Mouse (Mus musculus) embryonic facial prominence, embryonic 10.5 days (tissue): ENCODE data around the gene Cog4. TPM values are rescaled to one million over a fixed set of nuclear protein-coding genes. Genes with fewer than 3 reads are reported as not detected.
"Not testable (repeated sequence)": the region's sequence is repeated elsewhere in the genome, so short reads cannot be mapped to it uniquely, and the experiment has no call there.

Experiments
- DNase-seq: peaks from one replicate; pipeline ENCODE4 v3.0.0-alpha.2; 2017; ENCODE audit warnings: low spot score
- H3K27ac ChIP-seq: fragments of 300-500 bp; sonication (generic); replicated peaks from 2 replicates; pipeline ENCODE4 v1.5.1; 2016; ENCODE audit warnings: mild to moderate bottlenecking
- H3K27me3 ChIP-seq: fragments of 300-500 bp; sonication (generic); replicated peaks from 2 replicates; pipeline ENCODE4 v1.6.1; 2016; ENCODE audit warnings: low read depth, mild to moderate bottlenecking; ENCODE audit not compliant: poor library complexity, severe bottlenecking
- H3K36me3 ChIP-seq: fragments of 300-500 bp; sonication (generic); replicated peaks from 2 replicates; pipeline ENCODE4 v1.6.1; 2016; ENCODE audit warnings: mild to moderate bottlenecking, moderate library complexity
- H3K4me1 ChIP-seq: fragments of 300-500 bp; sonication (generic); 2 replicates; pipeline ENCODE4 v1.6.1; 2016
- H3K4me3 ChIP-seq: fragments of 300-500 bp; sonication (generic); 2 replicates; pipeline ENCODE4 v1.5.1; 2016; ENCODE audit warnings: mild to moderate bottlenecking, moderate library complexity
- H3K9me3 ChIP-seq: fragments of 300-500 bp; sonication (generic); 2 replicates; pipeline ENCODE4 v1.6.1; 2016; ENCODE audit warnings: mild to moderate bottlenecking
- WGBS: fragments of 180-500 bp; shearing (Covaris S2); methylation state at CpG from one replicate; pipeline ENCODE4 v1.1.7; 2016; 5-methylcytosine and 5-hydroxymethylcytosine counted together
- polyA plus RNA-seq: library from polyadenylated mRNA; unstranded; fragments of >200 nt; fragmentation: Nextera tagmentation; extraction: Ambion mirVana; gene quantifications from 2 replicates; pipeline ENCODE4 v1.2.1, GENCODE M21; 2016

The Cog4 gene
- polyA plus RNA-seq, 1 experiment from 2014 or later: 83.5 TPM

DNA sequence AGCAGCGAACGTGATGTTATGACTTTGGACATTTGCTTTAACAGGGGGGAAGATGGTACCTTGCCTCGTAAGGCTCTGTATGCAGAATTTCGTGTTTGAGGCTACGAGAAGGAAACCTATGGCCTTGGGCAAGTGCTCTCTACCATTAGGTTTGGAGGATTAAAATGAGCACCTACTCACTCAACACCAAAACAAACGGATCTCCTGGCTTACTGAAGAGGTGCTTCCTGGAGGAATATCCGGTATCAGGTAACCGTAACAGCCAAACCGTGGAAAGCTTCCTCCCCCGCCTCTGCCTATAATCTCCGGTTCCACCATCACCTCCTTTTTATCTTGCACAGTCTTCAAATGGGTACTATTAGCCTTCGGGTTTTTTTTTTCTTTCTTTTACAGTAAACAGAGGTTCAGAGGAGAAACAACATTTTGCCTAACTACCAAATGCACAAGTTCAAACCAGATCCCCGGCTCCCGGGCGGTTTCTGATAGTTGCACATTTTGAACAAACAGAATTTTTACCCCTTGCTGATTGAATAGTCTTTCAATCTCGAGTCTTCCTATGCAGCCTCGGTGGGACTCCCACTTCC, 487 bp upstream of the Cog4 start:
- Histone ChIP-seq H3K27me3 (no peaks in the 10 kb centered on the region), H3K9me3 (no peaks in the 10 kb centered on the region), H3K4me3 (peak overlapping the region; percentile 96), H3K27ac (peak overlapping the region; percentile 99), H3K36me3 (peaks cover 54% of the 10 kb centered on the region), H3K4me1 (peaks cover 24% of the 10 kb centered on the region)
- DNase-seq: peak; percentile 15
- WGBS: 11% methylated on average over 17 of the region's 17 CpGs

DNA sequence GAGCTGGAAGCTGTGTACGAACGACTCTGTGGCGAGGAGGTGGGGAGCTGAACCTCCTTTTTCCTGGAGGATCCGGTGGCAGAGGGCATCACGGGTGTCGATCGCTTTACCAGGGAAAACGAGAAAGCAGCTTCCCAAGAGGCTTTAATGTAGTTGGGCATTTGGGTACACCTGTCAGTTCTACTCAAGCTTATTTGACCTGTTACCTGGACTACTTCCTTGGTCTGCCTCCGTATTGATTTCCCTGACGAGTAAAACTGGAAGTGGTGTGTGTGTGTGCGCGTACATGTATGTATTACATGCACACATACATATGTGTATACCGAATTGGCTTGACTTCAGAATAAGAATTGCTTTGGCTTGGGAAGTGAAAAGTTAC, 760 bp downstream of the Cog4 start:
- Histone ChIP-seq H3K36me3 (peaks cover 54% of the 10 kb centered on the region), H3K27ac (peak overlapping the region; percentile 99), H3K9me3 (no peaks in the 10 kb centered on the region), H3K4me1 (peaks cover 24% of the 10 kb centered on the region), H3K27me3 (no peaks in the 10 kb centered on the region), H3K4me3 (peak overlapping the region; percentile 96)
- WGBS: 3% methylated on average over 13 of the region's 13 CpGs
- DNase-seq: no peak

DNA sequence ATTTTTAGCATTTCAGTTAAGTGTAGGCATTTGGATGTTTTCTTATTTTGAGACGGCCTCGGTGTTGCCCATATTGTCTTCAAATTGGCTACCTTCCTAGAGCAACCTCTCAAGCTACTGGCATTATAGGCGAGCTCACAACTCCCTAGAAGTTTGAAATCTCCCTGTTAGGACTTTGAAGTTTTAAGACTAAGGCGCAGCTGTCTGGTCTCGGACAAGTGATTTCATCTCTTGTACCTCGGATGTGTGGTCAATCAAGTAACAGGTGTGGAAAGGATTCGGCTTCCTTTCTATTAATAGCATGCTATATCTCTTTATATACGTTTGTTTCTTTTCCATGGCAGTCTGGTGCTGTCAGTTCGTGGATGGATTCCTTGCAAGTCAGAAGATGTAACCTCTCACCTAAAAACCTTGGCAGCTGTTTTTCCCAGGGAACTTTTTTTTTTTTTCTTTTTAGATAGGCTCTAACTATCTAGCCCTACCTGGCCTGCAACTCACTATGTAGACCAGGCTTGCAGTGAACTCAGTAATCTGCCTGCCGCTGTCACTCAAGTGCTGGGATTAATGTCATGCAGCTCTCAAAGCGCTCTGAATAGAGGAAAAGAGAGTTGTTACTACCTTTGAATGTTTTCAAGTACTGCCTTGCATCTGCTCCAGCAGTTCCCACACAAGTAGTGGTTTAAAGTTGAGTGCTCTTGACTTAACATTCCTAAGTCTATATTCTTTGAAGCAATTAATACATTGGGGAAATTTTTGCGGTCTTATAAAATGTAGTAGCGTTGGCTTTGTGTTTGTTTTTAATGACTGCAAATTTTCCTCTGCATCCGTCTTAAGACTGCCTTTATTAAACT, 1.5 kb downstream of the Cog4 start:
- no peak overlapping the region for H3K27ac ChIP-seq
- DNase-seq: no peak
- no peaks in the 10 kb centered on the region for H3K9me3 ChIP-seq
- H3K4me3 ChIP-seq: peak overlapping the region; percentile 96
- peaks cover 24% of the 10 kb centered on the region for H3K4me1 ChIP-seq
- WGBS: 68% methylated on average over 14 of the region's 14 CpGs
- peaks cover 54% of the 10 kb centered on the region for H3K36me3 ChIP-seq
- no peaks in the 10 kb centered on the region for H3K27me3 ChIP-seq

DNA sequence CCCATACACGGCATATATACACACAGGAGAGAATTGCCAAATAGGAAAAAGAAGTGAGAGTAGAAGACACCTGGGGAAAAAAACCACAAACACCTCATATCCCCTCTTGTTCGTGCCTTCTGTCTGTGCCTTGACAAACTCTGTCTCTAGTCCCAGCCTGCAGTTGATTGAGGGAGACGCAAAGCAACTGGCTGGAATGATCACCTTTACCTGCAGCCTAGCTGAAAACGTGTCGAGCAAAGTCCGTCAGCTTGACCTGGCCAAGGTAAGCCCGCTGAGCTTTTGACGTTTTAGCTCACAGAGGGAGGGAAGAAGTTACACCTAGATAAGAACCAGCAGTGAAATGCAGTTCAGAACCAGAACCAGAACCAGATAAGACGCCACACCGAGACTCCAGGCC, 4.8 kb downstream of the Cog4 start:
- H3K4me3 ChIP-seq: no peak overlapping the region
- H3K36me3 ChIP-seq: peaks cover 68% of the 10 kb centered on the region
- no peak overlapping the region for H3K27ac ChIP-seq
- no peak for DNase-seq
- H3K9me3 ChIP-seq: no peaks in the 10 kb centered on the region
- H3K27me3 ChIP-seq: no peaks in the 10 kb centered on the region
- peaks cover 10% of the 10 kb centered on the region for H3K4me1 ChIP-seq
- 94% methylated on average over 10 of the region's 10 CpGs for WGBS

DNA sequence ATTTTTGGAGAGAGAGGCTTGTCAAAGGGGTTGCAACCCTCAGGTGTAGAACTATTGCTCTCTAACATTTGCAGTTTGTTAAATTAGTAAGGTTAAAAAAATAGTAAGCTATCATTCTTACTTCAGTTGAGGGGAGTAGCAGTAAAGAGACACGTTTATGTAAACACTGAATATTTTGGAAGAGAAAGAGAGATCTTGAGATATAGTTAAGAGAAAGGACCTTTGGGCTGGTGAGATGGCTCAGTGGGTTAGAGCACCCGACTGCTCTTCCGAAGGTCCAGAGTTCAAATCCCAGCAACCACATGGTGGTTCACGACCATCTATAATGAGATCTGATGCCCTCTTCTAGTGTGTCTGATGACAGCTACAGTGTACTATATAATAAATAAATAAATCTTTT, 9.7 kb downstream of the Cog4 start:
- WGBS: 94% methylated on average over 4 of the region's 4 CpGs
- H3K36me3 ChIP-seq: peaks cover 99% of the 10 kb centered on the region
- DNase-seq, H3K4me1 ChIP-seq, H3K9me3 ChIP-seq, H3K27ac ChIP-seq, H3K4me3 ChIP-seq, H3K27me3 ChIP-seq: not testable (repeated sequence)

DNA sequence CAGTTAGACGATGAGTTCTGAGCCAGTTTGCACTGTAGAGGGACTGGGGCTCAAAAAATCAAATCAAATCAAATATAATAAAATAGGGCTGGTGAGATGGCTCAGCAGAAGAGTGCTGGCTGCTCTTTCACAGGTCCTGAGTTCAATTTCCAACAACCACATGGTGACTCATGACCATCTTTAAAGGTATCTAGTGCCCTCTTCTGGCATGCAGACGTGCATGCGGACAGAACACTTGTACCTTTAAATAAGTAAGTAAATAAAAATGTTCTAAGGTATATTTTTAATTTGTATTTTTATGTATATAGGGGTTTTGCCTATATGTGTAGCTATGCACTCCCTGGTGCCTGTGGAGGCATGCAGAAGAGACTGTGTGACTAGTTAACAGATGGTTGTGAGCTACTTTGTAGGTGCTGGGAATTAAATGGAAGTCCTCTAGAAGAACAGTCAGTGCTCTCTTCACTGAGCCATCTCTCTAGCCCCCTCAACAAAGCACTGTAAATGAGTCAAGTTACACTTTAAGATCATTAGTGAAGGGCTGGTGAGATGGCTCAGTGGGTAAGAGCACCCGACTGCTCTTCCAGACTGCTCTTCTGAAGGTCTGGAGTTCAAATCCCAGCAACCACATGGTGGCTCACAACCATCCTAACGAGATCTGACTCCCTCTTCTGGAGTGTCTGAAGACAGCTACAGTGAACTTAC, 10.5 kb downstream of the Cog4 start:
- H3K27ac ChIP-seq: no peak overlapping the region
- H3K9me3 ChIP-seq: no peaks in the 10 kb centered on the region
- no peaks in the 10 kb centered on the region for H3K4me1 ChIP-seq
- H3K36me3 ChIP-seq: peaks cover 98% of the 10 kb centered on the region
- H3K4me3 ChIP-seq: no peak overlapping the region
- 91% methylated on average over 5 of the region's 5 CpGs for WGBS
- H3K27me3 ChIP-seq: no peaks in the 10 kb centered on the region
- DNase-seq: no peak

DNA sequence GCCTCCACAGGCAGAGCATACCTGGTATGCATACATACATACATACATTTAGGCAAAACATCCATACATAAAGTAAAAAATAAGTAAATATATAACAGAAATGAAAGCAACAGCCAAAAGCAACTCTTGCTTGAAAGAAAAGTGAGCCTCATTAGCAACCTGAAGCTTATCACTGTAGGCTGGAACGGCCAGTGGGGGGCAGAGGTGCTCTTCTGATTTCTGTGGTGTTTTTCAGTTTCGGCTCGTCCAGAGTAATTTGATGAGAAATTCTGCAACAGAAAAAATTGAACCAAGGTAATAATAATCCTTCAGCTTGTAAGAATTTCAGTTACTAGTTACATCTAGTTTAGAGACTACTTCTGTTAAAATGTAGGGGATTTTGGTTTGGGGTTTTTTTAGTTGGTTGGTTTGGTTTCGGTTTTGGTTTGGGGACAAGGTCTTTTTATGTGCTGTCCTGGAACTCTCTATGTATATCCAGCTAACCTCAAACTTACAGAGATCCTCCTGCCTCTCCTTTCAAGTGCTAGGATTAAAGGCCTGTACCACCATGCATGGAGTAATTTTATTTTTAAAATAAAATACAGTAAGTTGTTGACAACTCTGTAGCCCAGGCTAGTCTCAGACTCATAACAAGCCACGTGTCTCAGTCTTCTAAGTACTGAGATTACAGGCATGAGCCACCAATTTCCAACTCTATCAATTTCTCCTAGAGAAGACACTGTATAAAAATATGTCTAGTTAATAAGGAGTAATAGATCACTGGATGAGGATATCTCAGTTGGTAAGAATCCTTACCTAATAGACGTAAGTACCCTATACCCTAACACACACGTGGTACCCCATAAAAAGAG, 13.5 kb downstream of the Cog4 start:
- WGBS: 84% methylated on average over 7 of the region's 7 CpGs
- peaks cover 98% of the 10 kb centered on the region for H3K36me3 ChIP-seq
- peak; percentile 29 for DNase-seq

DNA sequence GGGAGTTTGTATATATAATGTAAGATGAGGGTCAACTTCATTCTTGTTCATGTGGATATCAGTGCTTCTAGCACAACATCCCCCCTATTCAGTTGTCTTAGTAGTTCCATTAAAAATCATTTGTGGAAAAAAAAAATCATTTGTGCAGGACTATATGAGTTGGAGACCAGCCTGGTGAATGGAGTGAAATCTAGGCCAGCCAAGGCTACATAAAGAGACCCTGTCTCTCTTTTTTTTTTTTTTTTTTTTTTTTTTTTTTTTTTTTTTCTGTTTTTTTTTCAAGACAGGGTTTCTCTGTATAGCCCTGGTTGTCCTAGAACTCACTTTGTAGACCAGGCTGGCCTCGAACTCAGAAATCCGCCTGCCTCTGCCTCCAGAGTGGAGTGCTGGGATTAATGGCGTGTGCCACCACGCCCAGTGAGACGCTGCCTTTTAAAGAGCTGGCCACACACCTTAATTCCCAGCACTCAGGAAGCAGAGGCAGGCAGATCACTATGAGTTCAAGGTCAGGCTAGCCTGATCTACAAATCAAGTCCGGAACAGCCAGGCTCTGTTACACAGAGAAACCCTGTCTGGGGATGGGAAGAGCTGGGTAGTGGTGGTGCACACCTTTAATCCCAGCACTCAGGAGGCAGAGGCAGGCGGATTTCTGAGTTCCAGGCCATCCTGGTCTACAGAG, 15.1 kb downstream of the Cog4 start:
- not testable (repeated sequence) for H3K4me3 ChIP-seq, H3K27me3 ChIP-seq, H3K4me1 ChIP-seq, H3K9me3 ChIP-seq, H3K27ac ChIP-seq, DNase-seq
- peaks cover 98% of the 10 kb centered on the region for H3K36me3 ChIP-seq
- 91% methylated on average over 7 of the region's 7 CpGs for whole genome bisulfite sequencing

More for the DNA sequence above, 13.5 kb downstream of the Cog4 start:
- H3K4me3 ChIP-seq: no peak overlapping the region
- H3K27me3 ChIP-seq: no peaks in the 10 kb centered on the region
- no peak overlapping the region for H3K27ac ChIP-seq
- no peaks in the 10 kb centered on the region for H3K9me3 ChIP-seq
- no peaks in the 10 kb centered on the region for H3K4me1 ChIP-seq

DNA sequence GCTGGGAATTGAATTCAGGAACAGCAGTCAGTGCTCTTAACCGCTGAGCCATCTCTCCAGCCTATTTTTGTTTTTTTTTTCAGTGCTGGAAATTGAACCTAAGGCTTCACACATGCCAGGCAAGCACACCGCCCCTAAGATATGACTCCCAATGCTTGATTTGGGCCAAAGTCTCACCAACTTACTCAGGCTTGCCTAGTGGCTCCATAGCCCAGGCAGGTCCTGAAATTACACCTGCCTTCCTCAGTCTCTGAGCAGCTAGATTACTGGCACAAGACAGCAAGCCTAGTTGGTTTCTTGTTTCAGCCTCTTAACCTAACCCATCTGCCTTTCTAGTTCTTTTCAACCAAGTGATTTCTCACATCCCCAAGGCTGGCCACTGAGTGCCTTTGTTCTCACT, 24.1 kb downstream of the Cog4 start:
- 94% methylated on average over 2 of the region's 2 CpGs for WGBS
- Histone ChIP-seq H3K36me3 (peaks cover 100% of the 10 kb centered on the region), H3K27me3 (no peaks in the 10 kb centered on the region)

DNA sequence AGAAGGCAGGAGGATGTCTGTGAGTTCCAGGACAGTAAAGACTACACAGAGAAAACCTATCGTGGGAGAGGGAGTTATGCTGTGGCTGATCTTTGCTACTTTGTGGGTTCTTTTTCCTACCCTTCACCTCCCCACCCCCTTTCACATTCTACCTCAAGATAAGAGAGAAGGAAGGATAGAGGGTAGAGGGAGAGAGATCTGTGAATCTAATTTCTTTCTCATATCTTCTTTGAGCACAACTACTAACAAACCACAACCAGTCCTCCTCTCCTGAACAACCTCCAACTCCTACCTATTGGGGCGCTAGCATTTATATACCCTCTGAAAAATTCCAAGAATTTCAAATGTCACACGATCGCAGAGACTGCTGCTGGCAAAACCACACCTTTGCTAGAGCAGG, 31.5 kb downstream of the Cog4 start:
- WGBS: 93% methylated on average over 4 of the region's 4 CpGs
- Histone ChIP-seq H3K9me3 (no peaks in the 10 kb centered on the region), H3K4me3 (no peak overlapping the region), H3K4me1 (no peaks in the 10 kb centered on the region), H3K36me3 (peaks cover 100% of the 10 kb centered on the region), H3K27ac (no peak overlapping the region), H3K27me3 (no peaks in the 10 kb centered on the region)
- no peak for DNase-seq

More for the DNA sequence above, 24.1 kb downstream of the Cog4 start:
- H3K27ac ChIP-seq: no peak overlapping the region
- no peaks in the 10 kb centered on the region for H3K9me3 ChIP-seq
- no peak for DNase-seq
- no peak overlapping the region for H3K4me3 ChIP-seq
- H3K4me1 ChIP-seq: no peaks in the 10 kb centered on the region

DNA sequence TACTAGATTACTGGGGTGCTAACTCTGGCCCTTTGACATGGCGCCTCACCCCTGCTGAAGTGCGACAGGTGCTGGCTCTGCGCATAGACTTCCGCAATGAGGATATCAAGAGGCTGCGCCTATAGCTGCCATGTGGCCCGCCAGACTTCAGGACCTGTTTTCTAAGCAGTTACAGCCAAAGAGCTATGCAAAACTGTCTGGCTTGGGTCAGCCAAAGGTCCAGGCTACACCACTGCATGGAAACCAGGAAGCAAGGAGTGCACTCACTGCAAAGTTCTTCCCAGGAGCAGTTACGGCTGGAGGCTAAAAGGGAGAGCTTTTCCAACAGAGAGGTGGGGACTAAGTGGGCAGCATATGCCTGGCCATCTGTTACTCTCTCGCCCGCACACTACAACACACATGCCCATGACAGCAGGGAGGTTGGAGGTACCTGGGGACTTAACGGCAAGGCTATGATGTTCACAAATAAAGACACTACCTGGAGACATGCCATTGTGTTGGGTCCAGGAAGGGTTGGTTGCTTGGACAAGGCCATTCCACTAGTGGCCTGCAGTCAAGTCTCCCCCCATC, 35.4 kb downstream of the Cog4 start:
- Histone ChIP-seq H3K4me1 (no peaks in the 10 kb centered on the region), H3K4me3 (no peak overlapping the region), H3K27ac (no peak overlapping the region), H3K27me3 (no peaks in the 10 kb centered on the region), H3K9me3 (no peaks in the 10 kb centered on the region), H3K36me3 (peaks cover 100% of the 10 kb centered on the region)
- WGBS: 95% methylated on average over 10 of the region's 10 CpGs
- no peak for DNase-seq
